Mouse (Mus musculus) right cerebral cortex, postnatal 10 days (tissue): ENCODE data around the gene Kcnj14.

Experiments
- DNase-seq, 2 experiments: peaks; one replicate each; pipeline ENCODE4 v3.0.0; 2021; ENCODE audit warnings: low spot score in 2 of 2

Kcnj14 gene

DNA sequence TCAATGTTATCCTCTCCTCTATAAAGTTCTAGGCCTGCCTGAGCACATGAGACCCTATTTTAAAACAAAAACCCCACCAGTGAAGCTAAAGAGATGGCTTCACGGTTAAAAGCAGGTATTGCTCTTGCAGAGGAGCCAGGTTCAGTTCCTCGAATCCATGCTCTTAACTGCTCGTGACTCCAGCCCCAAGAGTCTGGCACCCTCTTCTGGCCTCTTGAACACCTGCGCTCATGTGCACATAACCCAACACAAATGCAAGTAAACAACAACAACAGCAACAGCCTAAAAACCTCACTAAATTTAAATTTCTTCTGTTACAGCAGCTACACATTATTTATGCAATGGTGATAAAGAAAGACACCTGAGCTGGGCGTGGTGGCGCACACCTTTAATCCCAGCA, 57.1 kb downstream of the Kcnj14 start:
- no peak for DNase-seq

DNA sequence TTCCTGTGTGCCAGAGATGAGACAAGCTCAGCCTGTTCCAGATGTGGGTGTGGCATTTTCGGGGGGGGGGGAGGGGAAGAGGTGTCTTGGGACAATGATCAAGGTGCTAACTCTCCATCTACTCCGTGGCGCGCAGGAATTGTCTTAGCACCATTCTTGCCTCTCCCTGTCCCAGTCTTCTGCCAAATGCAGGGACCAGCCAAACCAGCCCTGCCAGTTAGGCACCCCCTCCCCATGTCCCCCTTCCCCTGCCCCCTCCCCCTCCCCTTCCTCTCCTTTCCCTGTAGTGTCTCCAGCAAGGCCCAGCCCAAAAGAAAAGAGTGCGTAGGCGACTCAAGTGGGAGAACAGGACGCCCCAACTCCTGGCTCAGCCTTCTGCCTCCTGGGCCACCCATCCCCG, 57.8 kb downstream of the Kcnj14 start:
- no peak for DNase-seq
